Mouse (Mus musculus) yolk sac, embryonic 10.5 days (tissue): ENCODE data around the gene Gm4756.
"Not testable (repeated sequence)": the region's sequence is repeated elsewhere in the genome, so short reads cannot be mapped to it uniquely, and the experiment has no call there.

Experiments
- DNase-seq: peaks from one replicate; pipeline ENCODE4 v3.0.0-alpha.2; 2017; ENCODE audit warnings: low spot score

The Gm4756 gene

GRCm38 (mm10) chr12:72649611-72650330 lies at the start of gene Gm4756:
Gm4756 (minus strand) TSS chr12:72649661.
- DNase-seq: no peak

GRCm38 (mm10) chr12:72694901-72695463 lies 45.5 kb upstream of the Gm4756 start:
- DNase-seq: peak; percentile 17

- no peak for DNase-seq
Measured at GRCm38 (mm10) chr12:72694438-72694837, 45.0 kb upstream of the Gm4756 start.

DNA sequence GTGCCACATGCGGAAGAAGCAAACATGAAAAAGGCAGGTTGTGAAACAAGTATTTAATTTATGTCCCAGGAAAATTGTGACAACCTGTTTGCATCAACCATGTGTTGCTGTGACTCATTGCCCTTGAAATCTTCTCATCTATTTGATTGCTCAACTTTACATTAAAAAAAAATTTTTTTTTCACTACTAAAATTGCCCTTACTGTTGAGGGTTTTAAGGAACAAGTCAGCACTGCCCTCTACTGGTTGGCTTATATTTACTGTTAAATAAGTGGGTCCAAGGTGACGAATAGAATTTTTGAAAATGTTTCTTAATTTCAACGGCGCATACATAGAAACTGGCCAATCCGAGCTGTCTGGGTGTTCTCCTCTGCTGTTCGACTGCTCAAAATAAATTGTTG lies 44.4 kb upstream of the Gm4756 start:
- DNase-seq: no peak

GRCm38 (mm10) chr12:72688281-72688680 lies 38.8 kb upstream of the Gm4756 start:
- DNase-seq: not testable (repeated sequence)

GRCm38 (mm10) chr12:72687741-72688140 lies 38.3 kb upstream of the Gm4756 start:
- DNase-seq: not testable (repeated sequence)

DNA sequence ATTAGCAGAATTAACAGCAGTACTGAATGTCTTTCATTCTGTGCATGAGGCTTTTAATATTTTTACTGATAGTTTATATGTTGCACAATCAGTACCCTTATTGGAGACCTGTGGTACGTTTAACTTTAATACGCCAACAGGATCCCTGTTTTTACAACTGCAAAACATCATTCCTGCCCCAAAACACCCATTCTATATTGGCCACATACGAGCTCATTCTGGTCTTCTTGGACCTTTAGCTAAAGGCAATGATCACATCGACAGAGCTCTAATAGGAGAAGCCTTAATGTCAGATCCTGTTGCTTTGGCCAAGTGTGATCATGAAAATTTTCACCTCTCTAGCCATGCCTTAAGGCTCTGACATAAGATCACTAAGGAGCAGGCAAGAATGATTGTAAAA lies 37.1 kb upstream of the Gm4756 start:
- not testable (repeated sequence) for DNase-seq

DNA sequence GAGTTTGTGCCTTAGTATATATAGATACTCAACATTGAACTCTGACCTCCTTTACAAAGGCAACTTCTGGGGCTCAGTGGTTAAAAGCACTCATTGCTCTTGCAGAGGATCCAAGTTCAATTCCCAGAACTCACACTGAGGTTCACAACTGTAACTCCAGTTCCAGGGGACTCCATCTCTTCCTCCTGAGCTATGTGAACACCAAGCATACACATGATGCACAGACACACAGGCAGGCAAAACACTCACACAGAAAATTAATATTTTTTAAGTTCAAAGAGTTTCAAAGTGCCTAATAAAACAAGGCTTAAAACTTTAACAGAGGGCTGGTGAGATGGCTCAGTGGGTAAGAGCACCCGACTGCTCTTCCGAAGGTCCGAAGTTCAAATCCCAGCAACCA lies 34.2 kb upstream of the Gm4756 start:
- DNase-seq: no peak

DNA sequence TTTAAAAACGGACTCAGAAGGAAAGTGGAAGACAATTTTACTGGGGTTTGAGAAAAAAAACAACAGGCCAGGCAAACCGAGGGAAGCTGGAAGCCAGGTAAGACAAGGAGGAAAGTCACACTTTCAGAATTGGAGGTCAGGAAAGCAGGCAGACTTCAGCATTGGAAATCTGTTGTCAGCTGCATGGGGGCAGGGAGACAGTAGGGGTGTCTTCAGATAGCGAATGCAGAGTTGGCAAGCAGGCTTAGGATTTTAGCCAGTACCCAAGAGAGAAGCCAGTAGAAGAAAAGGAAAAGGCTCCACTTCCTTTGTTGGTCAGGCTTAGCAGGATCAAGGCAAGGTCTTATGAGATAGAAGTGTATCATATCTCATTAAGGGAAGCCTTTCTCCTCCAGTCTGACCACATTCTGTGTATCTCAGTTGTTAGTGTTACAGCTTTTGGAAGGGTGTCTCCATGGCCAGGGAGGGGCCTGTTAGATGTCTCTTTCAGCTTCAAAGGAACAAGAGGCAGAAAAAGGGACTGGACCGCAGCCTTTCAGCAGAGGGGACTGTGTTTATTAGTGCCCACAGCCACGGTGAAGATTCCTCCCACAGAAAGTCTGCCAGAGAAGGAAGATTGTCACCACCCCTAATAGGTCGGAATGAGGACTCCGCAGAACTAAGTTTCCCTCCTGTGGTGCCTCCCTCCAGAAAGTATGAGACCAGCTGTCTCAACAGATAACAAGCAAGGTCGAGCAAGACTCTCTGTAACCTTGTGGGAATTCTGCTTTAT lies 33.2 kb upstream of the Gm4756 start:
- DNase-seq: no peak

- no peak for DNase-seq
Measured at GRCm38 (mm10) chr12:72681919-72682318, 32.5 kb upstream of the Gm4756 start.

DNA sequence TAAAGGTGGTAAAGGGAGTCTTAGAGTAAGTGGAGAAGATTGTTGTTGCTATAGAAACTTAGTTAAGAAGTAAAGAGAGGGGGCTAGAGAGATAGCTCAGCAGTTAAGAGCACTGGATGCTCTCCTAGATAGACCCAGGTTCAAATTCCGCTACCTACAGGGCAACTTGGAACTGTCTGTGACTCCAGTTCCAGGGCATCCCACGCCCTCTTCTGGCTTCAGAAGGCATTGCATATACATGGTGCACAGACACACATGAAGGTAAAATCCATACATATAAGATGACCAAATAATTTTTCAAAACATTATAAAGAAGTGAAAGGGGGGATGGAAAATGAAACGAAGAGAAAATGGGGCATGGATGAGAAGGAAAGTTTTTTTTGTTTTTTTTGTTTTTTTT lies 30.2 kb upstream of the Gm4756 start:
- no peak for DNase-seq

DNA sequence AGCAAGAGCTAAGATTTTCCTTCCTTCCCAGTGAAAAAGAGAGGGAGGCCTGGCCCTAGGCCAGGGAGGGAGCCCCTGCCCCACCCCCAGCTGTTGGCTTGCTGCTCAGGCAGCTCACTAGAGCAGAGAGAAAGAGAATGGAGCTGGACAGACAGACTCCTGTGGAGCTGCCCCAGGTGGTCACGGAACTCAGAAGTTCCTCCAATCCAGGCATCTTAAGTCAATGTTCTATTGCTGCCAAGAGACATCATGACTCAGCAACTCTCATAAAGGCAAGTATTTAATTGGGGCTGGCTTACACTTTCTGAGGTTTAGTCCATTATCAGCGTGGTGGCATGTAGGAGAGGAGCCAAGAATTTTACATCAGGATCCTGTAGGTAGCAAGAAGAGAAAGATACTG lies 25.4 kb upstream of the Gm4756 start:
- no peak for DNase-seq

GRCm38 (mm10) chr12:72674079-72674797 lies 24.8 kb upstream of the Gm4756 start:
- no peak for DNase-seq

- no peak for DNase-seq
Measured at GRCm38 (mm10) chr12:72671516-72672135, 22.2 kb upstream of the Gm4756 start.

DNA sequence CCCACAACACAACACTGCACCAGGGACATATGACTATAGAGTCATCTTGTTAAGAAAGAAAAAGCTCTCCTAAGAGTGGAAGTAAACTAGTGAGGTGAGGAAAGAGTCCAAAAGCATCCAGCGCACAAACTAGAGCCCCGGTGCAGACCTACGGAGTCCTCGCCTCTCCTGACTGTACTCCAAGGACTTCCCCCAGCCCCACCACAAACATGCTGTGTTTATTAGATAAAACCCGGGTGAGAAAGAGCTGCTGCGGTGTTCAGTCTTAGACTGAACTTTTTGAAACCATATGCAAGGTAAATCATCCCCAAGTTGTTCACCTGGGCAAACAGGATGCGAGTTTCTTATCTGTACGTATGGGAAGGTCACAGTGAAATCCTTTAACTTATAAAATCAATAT lies 21.5 kb upstream of the Gm4756 start:
- DNase-seq: no peak

- no peak for DNase-seq
Measured at GRCm38 (mm10) chr12:72667868-72668469, 18.5 kb upstream of the Gm4756 start.

DNA sequence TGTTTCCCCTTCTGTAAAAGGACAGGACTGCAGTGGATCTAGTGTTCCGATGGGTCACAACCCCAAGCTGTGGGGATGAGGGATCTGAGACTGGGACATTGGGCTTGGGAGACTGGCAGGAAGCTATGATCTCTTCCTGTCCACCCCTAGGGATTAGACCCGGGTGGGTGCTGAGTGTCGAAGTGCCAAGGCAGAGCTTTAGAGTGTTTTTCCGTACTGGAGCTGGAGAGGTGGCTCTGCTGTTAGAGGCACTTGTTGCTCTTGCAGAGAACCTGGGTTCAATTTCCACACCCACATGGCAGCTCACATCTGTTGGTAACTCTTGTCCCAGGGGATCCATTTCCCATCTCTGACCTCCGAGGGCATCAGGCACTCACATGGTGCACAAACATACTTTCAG lies 16.6 kb upstream of the Gm4756 start:
- DNase-seq: no peak

DNA sequence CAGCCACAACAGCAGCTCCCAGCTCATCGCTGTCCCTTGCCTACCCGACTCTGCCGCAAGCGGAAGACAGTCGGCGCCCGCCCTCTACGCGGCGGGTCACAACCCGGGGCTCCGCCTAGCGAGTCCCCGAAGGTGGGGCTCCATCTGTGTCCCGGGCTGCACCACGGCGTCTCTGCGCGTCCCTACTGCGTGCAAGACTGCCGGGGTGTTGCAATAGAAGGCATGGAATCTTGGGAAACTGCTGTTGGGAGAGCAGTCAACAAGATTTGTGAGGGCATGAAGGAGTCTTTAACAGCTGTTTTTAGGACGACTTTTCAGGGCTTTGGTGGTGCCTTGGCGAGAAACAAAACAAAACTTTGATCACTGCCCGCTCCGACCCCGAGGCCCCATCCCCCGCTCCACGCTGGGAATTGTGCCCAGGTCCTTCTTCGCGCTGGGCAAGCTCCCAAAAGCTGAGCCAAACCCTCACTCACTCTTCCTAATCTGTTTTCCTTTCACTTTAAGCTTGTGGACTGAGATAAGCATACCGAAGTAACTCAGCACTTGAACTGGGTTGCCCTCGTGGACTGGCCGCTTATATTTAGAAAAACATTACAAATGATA lies 15.4 kb upstream of the Gm4756 start, which contains the start of gene Dhrs7:
TSS of gene Dhrs7 (minus strand) at position 175 of the 603 bp plus-strand sequence.
- peak; percentile 84 for DNase-seq

GRCm38 (mm10) chr12:72664020-72664734 lies 14.7 kb upstream of the Gm4756 start:
- DNase-seq: no peak

GRCm38 (mm10) chr12:72655775-72656174 lies 6.3 kb upstream of the Gm4756 start:
- no peak for DNase-seq
